Mouse (Mus musculus) E14TG2a.4 (cell line): ENCODE results near the gene Megf11.

ENCODE experiments used
- H3K27me3 ChIP-seq: 2 replicates; pipeline ENCODE4 v1.6.1; 2014; ENCODE audit warnings: low read length, control low read depth; ENCODE audit not compliant: insufficient read depth
- H3K36me3 ChIP-seq: 2 replicates; pipeline ENCODE4 v1.6.1; 2014; ENCODE audit warnings: low read length, control low read depth; ENCODE audit not compliant: insufficient read depth
- H3K4me1 ChIP-seq: replicated peaks from 2 replicates; pipeline ENCODE4 v1.6.1; 2014; ENCODE audit warnings: low read depth, low read length, control low read depth
- H3K4me3 ChIP-seq: replicated peaks from 2 replicates; pipeline ENCODE4 v1.5.1; 2014; ENCODE audit warnings: mild to moderate bottlenecking, low read length
- H3K9me3 ChIP-seq: 2 replicates; pipeline ENCODE4 v1.6.1; 2014; ENCODE audit warnings: low read length, control low read depth
- CTCF ChIP-seq: conservative IDR thresholded peaks from 2 replicates; pipeline ENCODE4 v1.5.1; 2014; ENCODE audit warnings: low read length
- NANOG ChIP-seq: IDR thresholded peaks from 2 replicates; pipeline ENCODE4 v1.6.1; 2014; ENCODE audit warnings: borderline replicate concordance, low read length, mixed read lengths
- POU5F1 ChIP-seq: IDR thresholded peaks from 2 replicates; pipeline ENCODE4 v1.6.1; 2014; ENCODE audit warnings: low read length, borderline replicate concordance

Megf11 gene

GRCm38 (mm10) chr9:64687122-64688014 is 301.9 kb downstream of the Megf11 start:
- H3K36me3 ChIP-seq, result peaks cover 10% of the 10 kb centered on the region
- H3K27me3 ChIP-seq, result no peaks in the 10 kb centered on the region
- no peak overlapping the region for H3K4me3 ChIP-seq
- peaks cover 30% of the 10 kb centered on the region for H3K4me1 ChIP-seq
- H3K9me3 ChIP-seq, result no peaks in the 10 kb centered on the region
- no peak for TF ChIP-seq CTCF

- Histone ChIP-seq H3K36me3 (peaks cover 12% of the 10 kb centered on the region), H3K27me3 (no peaks in the 10 kb centered on the region), H3K9me3 (no peaks in the 10 kb centered on the region), H3K4me3 (no peak overlapping the region), H3K4me1 (peaks cover 30% of the 10 kb centered on the region)
- no peak for TF ChIP-seq POU5F1
- TF ChIP-seq CTCF, result no peak
- TF ChIP-seq NANOG, result no peak
Measured at GRCm38 (mm10) chr9:64688015-64688394, 302.6 kb downstream of the Megf11 start.

- H3K36me3 ChIP-seq, result peaks cover 40% of the 10 kb centered on the region
- H3K27me3 ChIP-seq, result no peaks in the 10 kb centered on the region
- H3K4me1 ChIP-seq, result peaks cover 13% of the 10 kb centered on the region
- no peaks in the 10 kb centered on the region for H3K9me3 ChIP-seq
- TF ChIP-seq CTCF, result no peak
- H3K4me3 ChIP-seq, result no peak overlapping the region
Measured at GRCm38 (mm10) chr9:64690771-64691170, 305.3 kb downstream of the Megf11 start.

- peak; percentile 68 for TF ChIP-seq CTCF
- no peak for TF ChIP-seq NANOG
- H3K27me3 ChIP-seq, result no peaks in the 10 kb centered on the region
- H3K4me1 ChIP-seq, result peaks cover 13% of the 10 kb centered on the region
- H3K9me3 ChIP-seq, result no peaks in the 10 kb centered on the region
- H3K4me3 ChIP-seq, result no peak overlapping the region
- peaks cover 42% of the 10 kb centered on the region for H3K36me3 ChIP-seq
Measured at GRCm38 (mm10) chr9:64691176-64691575, 305.8 kb downstream of the Megf11 start.

GRCm38 (mm10) chr9:64693094-64693493 is 307.7 kb downstream of the Megf11 start:
- Histone ChIP-seq H3K36me3 (peaks cover 59% of the 10 kb centered on the region), H3K4me1 (peaks cover 16% of the 10 kb centered on the region), H3K27me3 (no peaks in the 10 kb centered on the region), H3K4me3 (no peak overlapping the region), H3K9me3 (no peaks in the 10 kb centered on the region)
- TF ChIP-seq NANOG (no peak), POU5F1 (no peak), CTCF (no peak)

- H3K27me3 ChIP-seq, result no peaks in the 10 kb centered on the region
- peaks cover 75% of the 10 kb centered on the region for H3K36me3 ChIP-seq
- no peaks in the 10 kb centered on the region for H3K9me3 ChIP-seq
- peaks cover 16% of the 10 kb centered on the region for H3K4me1 ChIP-seq
- H3K4me3 ChIP-seq, result no peak overlapping the region
- TF ChIP-seq CTCF (no peak), POU5F1 (no peak), NANOG (no peak)
Measured at GRCm38 (mm10) chr9:64695266-64695665, 309.8 kb downstream of the Megf11 start.

- no peaks in the 10 kb centered on the region for H3K9me3 ChIP-seq
- H3K4me1 ChIP-seq, result peaks cover 16% of the 10 kb centered on the region
- TF ChIP-seq CTCF, result no peak
- no peak for TF ChIP-seq NANOG
- H3K27me3 ChIP-seq, result no peaks in the 10 kb centered on the region
- no peak overlapping the region for H3K4me3 ChIP-seq
- H3K36me3 ChIP-seq, result peaks cover 87% of the 10 kb centered on the region
Measured at GRCm38 (mm10) chr9:64696404-64696803, 311.0 kb downstream of the Megf11 start.

- H3K36me3 ChIP-seq, result peaks cover 87% of the 10 kb centered on the region
Measured at GRCm38 (mm10) chr9:64697006-64697405, 311.6 kb downstream of the Megf11 start.

GRCm38 (mm10) chr9:64697677-64698076 is 312.3 kb downstream of the Megf11 start:
- Histone ChIP-seq H3K9me3 (no peaks in the 10 kb centered on the region), H3K4me3 (no peak overlapping the region), H3K36me3 (peaks cover 84% of the 10 kb centered on the region), H3K4me1 (peaks cover 8% of the 10 kb centered on the region; the same call in 1 of the 2 replicates), H3K27me3 (no peaks in the 10 kb centered on the region)
- TF ChIP-seq CTCF (no peak), NANOG (no peak), POU5F1 (no peak)

More at GRCm38 (mm10) chr9:64697006-64697405, 311.6 kb downstream of the Megf11 start:
- H3K4me1 ChIP-seq, result peaks cover 14% of the 10 kb centered on the region; the same call in 1 of the 2 replicates
- H3K4me3 ChIP-seq, result no peak overlapping the region
- no peaks in the 10 kb centered on the region for H3K27me3 ChIP-seq
- no peak for TF ChIP-seq CTCF
- no peak for TF ChIP-seq POU5F1
- TF ChIP-seq NANOG, result no peak
- no peaks in the 10 kb centered on the region for H3K9me3 ChIP-seq
